Mouse (Mus musculus) lung, adult 2 months (tissue): Measurements from ENCODE around the gene Bpifc.

ENCODE experiments used
- CTCF ChIP-seq: fragments of 200-500 bp; IDR thresholded peaks from 2 replicates; pipeline ENCODE4 v1.5.1; 2011; ENCODE audit warnings: mild to moderate bottlenecking, low read length, control low read depth; ENCODE audit not compliant: insufficient read depth
- POLR2A ChIP-seq: fragments of 200-500 bp; IDR thresholded peaks from 2 replicates; pipeline ENCODE4 v1.6.1; 2011; ENCODE audit warnings: low read depth, mild to moderate bottlenecking, control low read depth, low read length, borderline replicate concordance; ENCODE audit errors: extremely low read depth

DNA sequence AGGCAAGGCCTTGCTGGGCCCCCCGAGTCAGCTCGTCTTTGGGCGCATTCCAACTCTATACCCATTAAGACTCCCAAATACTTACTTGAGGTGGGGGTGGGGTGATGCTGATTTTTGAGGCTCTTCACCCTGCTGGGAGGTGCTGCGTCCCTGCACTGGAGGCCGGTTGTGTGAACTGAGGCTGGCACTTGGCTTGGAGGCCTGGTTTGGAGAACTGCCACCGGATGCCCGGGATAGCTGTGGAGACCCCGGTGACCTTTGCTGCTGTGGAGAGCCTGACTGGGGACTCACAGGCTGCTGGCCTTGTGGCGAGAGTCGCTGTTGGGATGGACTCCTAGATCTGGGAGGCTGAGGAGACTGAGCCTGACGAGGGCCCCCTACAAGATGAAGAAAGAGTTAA, 45.6 kb upstream of the Bpifc start:
- TF ChIP-seq POLR2A (no peak), CTCF (no peak)
